Mouse (Mus musculus) adrenal gland, postnatal 10 days (tissue): ENCODE results near the gene Kng1. TPM values are rescaled to one million over a fixed set of nuclear protein-coding genes. Genes with fewer than 3 reads are reported as not detected.
"Not testable (repeated sequence)": the region's sequence is repeated elsewhere in the genome, so short reads cannot be mapped to it uniquely, and the experiment has no call there.

Experiments used
- DNase-seq: peaks from one replicate; pipeline ENCODE4 v3.0.0; 2021; ENCODE audit warnings: mixed read lengths
- long read RNA-seq, 2 experiments: library from polyadenylated mRNA; stranded (forward); transcript quantifications; one replicate each; pipeline ENCODE4 v2.0.0; 2021
- total RNA-seq, 2 experiments: library from RNA; stranded (reverse); gene quantifications; 2 replicates each; pipeline ENCODE4 v1.2.3; 2021

Kng1 gene
- total RNA-seq: 100 to 1,000 TPM; 216 to 507 TPM
- long read RNA-seq, experiment 1, transcript Kng1-203 (11 exons, 1,827 nt): minor isoform, 17 of 1,965 reads
- long read RNA-seq, experiment 1, transcript Kng1-201 (10 exons, 2,255 nt): minor isoform, 70 of 1,965 reads
- long read RNA-seq, experiment 1, transcript Kng1-202 (11 exons, 1,995 nt): major isoform, 1,010 of 1,965 reads
- long read RNA-seq, experiment 1, partial matches to known transcripts: 828 of 1,965 reads
- long read RNA-seq, experiment 1, other reads (novel, unspliced or antisense): 40 of 1,965 reads
- long read RNA-seq, experiment 2, transcript Kng1-202 (11 exons, 1,995 nt): major isoform, 34 of 97 reads
- long read RNA-seq, experiment 2, partial matches to known transcripts: 1 of 97 reads
- long read RNA-seq, experiment 2, other reads (novel, unspliced or antisense): 61 of 97 reads

DNA sequence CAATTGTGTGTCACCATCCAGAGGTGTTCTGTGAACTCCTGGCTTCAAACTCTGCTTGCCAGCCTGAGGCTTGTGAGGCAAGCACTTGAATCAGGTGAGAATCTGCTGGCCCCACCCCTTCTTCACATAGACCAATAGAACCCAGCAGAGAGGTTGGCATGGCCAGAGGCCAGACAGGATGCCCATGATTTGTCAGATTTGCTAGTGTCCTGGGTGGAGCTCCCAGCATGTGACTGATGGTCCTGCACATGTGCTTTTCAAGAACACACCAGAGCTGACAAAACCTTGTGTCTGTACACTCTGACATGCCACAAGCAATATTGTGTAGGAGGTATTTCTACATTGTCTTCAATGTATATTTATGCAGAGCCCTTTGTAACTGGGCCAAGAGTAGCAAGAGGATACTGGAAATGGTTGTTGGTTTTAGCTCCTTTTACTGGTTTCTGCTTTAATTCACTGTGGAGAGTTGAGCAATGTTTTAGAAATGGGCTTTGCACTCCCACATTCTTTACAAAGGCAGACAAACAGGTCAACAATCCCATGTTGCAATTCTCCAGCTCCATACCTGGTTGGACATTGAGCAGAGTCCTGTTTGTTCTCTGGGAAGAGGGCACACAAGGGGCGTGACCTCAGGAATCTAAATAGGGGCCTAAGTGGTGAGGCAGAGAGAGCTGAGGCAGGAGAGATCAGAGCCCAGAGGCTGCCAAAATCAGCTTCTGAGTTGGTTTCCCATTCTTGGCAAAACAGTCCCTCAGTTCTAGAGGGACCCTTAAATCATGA, at the start of gene Kng1:
TSS of gene Kng1 (plus strand) at position 198 of the 780 bp plus-strand sequence.
- DNase-seq: not testable (repeated sequence)

- DNase-seq: not testable (repeated sequence)
Observed at GRCm38 (mm10) chr16:23013786-23014185, 43.9 kb upstream of the Kng1 start.

DNA sequence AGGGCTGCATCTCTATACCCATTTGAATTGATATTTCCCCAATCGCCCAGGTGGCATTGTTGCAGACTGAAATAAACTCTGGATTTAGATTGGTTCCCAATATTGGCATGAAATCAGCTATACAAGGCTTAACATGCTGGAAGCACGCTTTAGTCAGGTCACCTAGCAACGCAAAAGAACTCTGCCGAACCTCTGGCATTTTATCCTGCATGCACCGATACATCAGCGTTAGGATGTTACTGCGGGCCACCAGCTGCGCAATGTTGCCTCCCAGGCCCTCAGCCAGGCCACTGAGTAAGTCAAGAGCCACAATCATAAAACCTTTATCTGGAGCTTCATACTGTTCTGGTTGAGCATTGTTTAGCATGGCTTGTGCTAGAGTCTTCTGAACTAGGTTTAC, 43.0 kb upstream of the Kng1 start:
- not testable (repeated sequence) for DNase-seq

- DNase-seq: not testable (repeated sequence)
Observed at GRCm38 (mm10) chr16:23020571-23020970, 37.1 kb upstream of the Kng1 start.

GRCm38 (mm10) chr16:23025111-23025510, 32.6 kb upstream of the Kng1 start:
- no peak for DNase-seq

DNA sequence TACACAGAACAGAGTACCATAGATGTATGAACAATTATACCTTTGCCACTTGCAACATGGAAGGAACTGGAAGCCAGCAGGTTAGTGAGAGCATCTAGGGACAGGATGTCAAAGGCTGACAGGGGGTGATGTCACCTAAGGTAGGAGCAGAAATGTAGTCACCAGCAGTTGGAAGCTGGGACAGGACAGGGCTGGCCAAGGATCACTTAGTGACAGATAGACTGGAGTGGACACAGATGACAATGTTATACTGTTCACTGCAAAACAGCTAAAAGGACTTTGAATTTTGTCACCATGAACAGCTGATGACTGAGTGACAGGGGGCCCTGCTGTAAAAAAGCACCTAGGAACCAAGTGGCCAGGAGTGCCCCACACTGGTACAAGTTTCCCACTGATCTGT, 31.1 kb upstream of the Kng1 start:
- DNase-seq: no peak

GRCm38 (mm10) chr16:23027341-23027740, 30.3 kb upstream of the Kng1 start:
- peak; percentile 60 for DNase-seq

DNA sequence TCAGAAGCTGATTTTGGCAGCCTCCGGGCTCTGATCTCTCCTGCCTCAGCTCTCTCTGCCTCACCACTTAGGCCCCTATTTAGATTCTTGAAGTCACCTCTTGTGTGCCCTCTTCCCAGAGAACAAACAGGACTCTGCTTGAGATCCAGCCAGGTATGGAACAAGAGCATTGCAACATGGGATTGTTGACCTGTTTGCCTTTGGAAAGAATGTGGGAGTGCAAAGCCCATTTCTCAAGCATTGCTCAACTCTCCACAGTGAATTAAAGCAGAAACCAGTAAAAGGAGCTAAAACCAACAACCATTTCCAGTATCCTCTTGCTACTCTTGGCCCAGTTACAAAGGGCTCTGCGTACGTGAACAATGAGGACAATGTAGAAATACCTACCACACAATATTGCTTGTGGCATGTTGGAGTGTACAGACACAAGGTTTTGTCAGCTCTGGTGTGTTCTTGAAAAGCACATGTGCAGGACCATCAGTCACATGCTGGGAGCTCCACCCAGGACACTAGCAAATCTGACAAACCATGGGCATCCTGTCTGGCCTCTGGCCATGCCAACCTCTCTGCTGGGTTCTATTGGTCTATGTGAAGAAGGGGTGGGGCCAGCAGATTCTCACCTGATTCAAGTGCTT, 28.6 kb upstream of the Kng1 start, which contains the start of gene Kng2:
TSS of gene Kng2 (minus strand) at position 517 of the 635 bp plus-strand sequence.
- DNase-seq: peak; percentile 33

GRCm38 (mm10) chr16:23030673-23031435, 26.8 kb upstream of the Kng1 start:
- peak; percentile 25 for DNase-seq

- no peak for DNase-seq
Observed at GRCm38 (mm10) chr16:23033673-23034072, 24.0 kb upstream of the Kng1 start.

DNA sequence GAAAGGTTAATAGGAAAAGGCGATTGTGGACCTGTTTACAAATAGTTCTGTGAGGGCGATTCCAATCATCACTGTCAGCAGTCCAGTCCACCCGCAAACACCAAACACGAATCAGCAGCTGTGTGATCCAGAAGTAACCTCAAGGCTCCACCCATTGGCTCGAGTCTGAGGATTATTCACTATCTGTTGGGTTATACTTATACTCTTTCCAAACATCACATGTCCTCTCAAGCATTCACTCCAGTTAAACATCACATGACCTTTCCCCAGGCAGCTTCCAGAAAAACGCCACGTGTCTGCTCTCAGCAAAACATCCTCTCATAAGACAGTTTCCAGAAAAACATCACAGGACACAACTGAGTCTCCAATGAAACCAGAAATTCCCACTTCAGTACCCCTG, 19.9 kb upstream of the Kng1 start:
- no peak for DNase-seq

GRCm38 (mm10) chr16:23039281-23039680, 18.4 kb upstream of the Kng1 start:
- no peak for DNase-seq

- DNase-seq: no peak
Observed at GRCm38 (mm10) chr16:23040876-23041275, 16.8 kb upstream of the Kng1 start.

DNA sequence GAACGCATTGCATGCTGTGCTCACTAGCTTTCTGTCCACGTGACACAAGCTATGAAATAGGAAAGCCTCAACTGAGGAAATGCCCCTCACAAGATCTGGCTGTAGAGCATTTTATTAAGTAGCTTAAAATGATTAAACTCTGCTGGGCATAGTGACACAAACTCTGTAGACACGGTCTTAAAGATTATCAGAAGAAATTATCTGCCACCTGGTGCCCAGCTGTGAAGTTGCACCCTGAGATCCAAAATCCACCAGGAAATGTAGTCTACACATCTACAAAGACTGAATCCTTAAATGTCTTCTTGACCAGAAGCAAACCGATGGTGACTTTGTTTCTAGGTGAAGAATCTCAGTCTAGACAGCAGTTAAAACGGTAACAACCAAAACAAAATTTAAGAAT, 11.3 kb upstream of the Kng1 start:
- DNase-seq: peak; percentile 28

GRCm38 (mm10) chr16:23059630-23060029, 2.0 kb downstream of the Kng1 start:
- DNase-seq: peak; percentile 19

- DNase-seq: not testable (repeated sequence)
Observed at GRCm38 (mm10) chr16:23060781-23061325, 3.2 kb downstream of the Kng1 start.

DNA sequence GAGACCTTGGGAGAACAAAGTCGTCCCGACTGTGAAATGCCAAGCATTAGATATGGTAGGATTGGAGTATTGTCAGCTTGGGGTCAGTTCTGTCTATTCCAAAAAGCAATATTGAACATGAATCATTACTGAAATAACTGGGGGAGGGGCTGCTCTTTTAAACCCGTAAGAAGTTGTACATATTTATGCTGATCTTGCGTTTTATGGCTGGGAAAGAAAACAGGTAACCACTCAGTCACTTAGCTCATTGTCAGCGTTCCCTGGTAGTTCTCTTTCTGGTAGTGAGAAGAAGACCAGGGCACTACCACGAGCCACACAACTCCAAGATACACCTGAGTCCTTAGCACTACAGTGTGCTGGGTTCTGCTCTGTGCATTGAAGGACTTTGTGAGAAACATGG, 19.9 kb downstream of the Kng1 start:
- peak; percentile 26 for DNase-seq

DNA sequence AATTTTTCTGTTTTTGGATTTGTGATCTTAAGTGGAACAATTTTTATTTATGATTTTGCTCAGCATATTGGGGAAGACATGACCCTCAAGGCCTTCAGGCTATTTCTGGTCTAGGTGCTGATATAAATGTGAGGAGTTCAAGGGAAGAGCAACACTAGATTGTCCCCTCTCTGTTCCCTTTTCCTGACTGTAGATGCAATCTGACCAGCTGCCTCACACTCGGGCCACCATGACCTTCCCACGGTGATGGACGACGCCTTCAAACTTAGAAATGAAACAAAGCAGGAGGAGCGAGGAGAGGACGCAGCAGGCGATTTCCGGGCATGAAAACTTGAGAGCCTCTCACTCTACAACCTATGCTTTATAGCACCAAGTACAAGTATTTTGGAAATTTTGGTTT, 29.5 kb downstream of the Kng1 start:
- DNase-seq: not testable (repeated sequence)

GRCm38 (mm10) chr16:23087712-23088111, 30.0 kb downstream of the Kng1 start:
- DNase-seq: not testable (repeated sequence)

DNA sequence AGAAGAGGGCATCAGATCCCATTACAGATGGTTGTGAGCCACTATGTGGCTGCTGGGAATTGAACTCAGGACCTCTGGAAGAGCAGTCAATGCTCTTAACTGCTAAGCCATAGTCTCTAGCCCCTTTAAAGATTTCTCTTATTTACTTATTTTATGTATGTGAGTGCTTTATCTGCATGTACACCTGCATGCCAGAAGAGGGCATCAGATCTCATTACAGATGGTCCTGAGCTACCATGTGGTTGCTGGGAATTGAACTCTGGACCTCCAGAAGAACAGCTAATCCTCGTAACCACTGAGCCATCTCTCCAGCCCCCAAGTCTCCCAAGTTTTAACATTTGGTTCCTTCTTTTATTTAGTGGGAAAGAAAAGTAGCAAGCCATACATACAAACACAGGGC, 30.8 kb downstream of the Kng1 start:
- not testable (repeated sequence) for DNase-seq

DNA sequence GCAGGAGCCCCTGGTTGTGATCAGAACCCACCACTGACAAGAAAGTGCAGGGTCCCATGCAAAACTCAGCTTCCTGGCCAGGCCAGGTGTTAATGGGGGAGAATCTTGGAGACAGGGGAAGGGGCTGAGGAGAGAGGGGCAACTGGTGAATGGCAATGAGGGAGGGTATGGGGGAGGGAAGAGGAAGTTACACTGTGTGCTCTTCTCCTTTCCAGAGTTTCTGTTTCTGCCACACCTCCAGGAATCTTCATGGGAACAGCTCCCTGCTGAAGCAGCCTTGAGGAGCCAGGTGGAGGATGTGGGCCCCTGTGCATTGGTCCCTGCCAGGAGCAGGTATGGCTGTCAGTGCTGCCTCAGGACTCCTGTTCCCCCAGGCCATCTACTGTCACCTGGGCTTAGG, 33.7 kb downstream of the Kng1 start:
- not testable (repeated sequence) for DNase-seq
